Mouse (Mus musculus) stomach, embryonic 16.5 days (tissue): ENCODE results near the gene Rnf31. TPM values are rescaled to one million over a fixed set of nuclear protein-coding genes. Genes with fewer than 3 reads are reported as not detected.

Source experiments
- ATAC-seq: fragments of 200-750 bp; cut with Nextera tagmentation; 2 replicates; pipeline ENCODE4 v1.8.0; 2017; ENCODE audit warnings: moderate number of reproducible peaks, moderate TSS enrichment; ENCODE audit not compliant: insufficient read depth, low FRiP score
- H3K27ac ChIP-seq: fragments of 300-500 bp; sonication (generic); 2 replicates; pipeline ENCODE4 v1.5.1; 2014; ENCODE audit warnings: low read length
- H3K27me3 ChIP-seq: fragments of 300-500 bp; sonication (generic); 2 replicates; pipeline ENCODE4 v1.6.1; 2014; ENCODE audit warnings: low read length, control low read depth, mixed read lengths; ENCODE audit not compliant: control insufficient read depth, insufficient read depth
- H3K36me3 ChIP-seq: fragments of 300-500 bp; sonication (generic); 2 replicates; pipeline ENCODE4 v1.6.1; 2014; ENCODE audit warnings: low read length; ENCODE audit not compliant: control insufficient read depth, insufficient read depth
- H3K4me1 ChIP-seq: fragments of 300-500 bp; sonication (generic); 2 replicates; pipeline ENCODE4 v1.6.1; 2014; ENCODE audit warnings: low read length, control low read depth, mixed read lengths; ENCODE audit not compliant: control insufficient read depth, insufficient read depth
- H3K4me2 ChIP-seq: fragments of 300-500 bp; sonication (generic); 2 replicates; pipeline ENCODE4 v1.6.1; 2014; ENCODE audit warnings: low read depth, low read length, mixed read lengths
- H3K4me3 ChIP-seq: fragments of 300-500 bp; sonication (generic); replicated peaks from 2 replicates; pipeline ENCODE4 v1.5.1; 2014; ENCODE audit warnings: mild to moderate bottlenecking, low read length
- H3K9ac ChIP-seq: fragments of 300-500 bp; sonication (generic); 2 replicates; pipeline ENCODE4 v1.6.1; 2014; ENCODE audit warnings: low read length
- H3K9me3 ChIP-seq: fragments of 300-500 bp; sonication (generic); replicated peaks from 2 replicates; pipeline ENCODE4 v1.6.1; 2016; ENCODE audit warnings: low read length, control low read depth; ENCODE audit not compliant: control insufficient read depth
- WGBS: fragments of 180-500 bp; shearing (Covaris S2); extraction: QIAGEN DNeasy Blood & Tissue Kit; methylation state at CpG from one replicate; pipeline ENCODE4 v1.1.7; 2014; 5-methylcytosine and 5-hydroxymethylcytosine counted together
- polyA plus RNA-seq: library from polyadenylated mRNA; unstranded; fragments of >200 nt; fragmentation: Nextera tagmentation; extraction: Ambion mirVana; gene quantifications from 2 replicates; pipeline ENCODE4 v1.2.1, GENCODE M21; 2015

The Rnf31 gene
- polyA plus RNA-seq, 1 experiment from 2014 or later, result 19.1 TPM

GRCm38 (mm10) chr14:55649884-55650283 lies 58.4 kb downstream of the Rnf31 start, which contains the start of gene Tssk4:
TSS of gene Tssk4 (plus strand) at chr14:55650184.
- 94% methylated on average over 2 of the region's 2 CpGs for WGBS
- H3K36me3 ChIP-seq, result peaks cover 6% of the 10 kb centered on the region; the same call in 1 of the 2 replicates
- no peak for ATAC-seq

GRCm38 (mm10) chr14:55651528-55651927 lies 60.0 kb downstream of the Rnf31 start:
- no peak overlapping the region for H3K9ac ChIP-seq
- no peak for ATAC-seq
- no peaks in the 10 kb centered on the region for H3K27me3 ChIP-seq
- 82% methylated on average over 7 of the region's 7 CpGs for WGBS
- no peaks in the 10 kb centered on the region for H3K4me1 ChIP-seq
- peaks cover 2% of the 10 kb centered on the region; the same call in 1 of the 2 replicates for H3K36me3 ChIP-seq
- no peak overlapping the region for H3K4me2 ChIP-seq
- no peak overlapping the region for H3K4me3 ChIP-seq
- H3K9me3 ChIP-seq, result no peaks in the 10 kb centered on the region
- no peak overlapping the region for H3K27ac ChIP-seq

More at GRCm38 (mm10) chr14:55649884-55650283, 58.4 kb downstream of the Rnf31 start, which contains the start of gene Tssk4:
- Histone ChIP-seq H3K27me3 (no peaks in the 10 kb centered on the region), H3K9me3 (no peaks in the 10 kb centered on the region), H3K27ac (no peak within 1 kb of the TSS), H3K4me3 (no peak within 1 kb of the TSS), H3K4me2 (no peak within 1 kb of the TSS), H3K4me1 (peaks cover 2% of the 10 kb centered on the region), H3K9ac (no peak within 1 kb of the TSS)

Other genes starting within 250 kb of the Rnf31 start
- gene Dhrs4, start 113.0 kb upstream of the Rnf31 start, polyA plus RNA-seq, result 108 and 109 TPM in 2 replicates
- gene Carmil3, start 101.1 kb upstream of the Rnf31 start, polyA plus RNA-seq, result 1.8 and 1.9 TPM in 2 replicates
- gene Cpne6, start 81.3 kb upstream of the Rnf31 start, polyA plus RNA-seq, result 0.25 and 0.31 TPM in 2 replicates
- gene Nrl, start 66.7 kb upstream of the Rnf31 start, polyA plus RNA-seq, result not detected in 2 replicates
- gene Pck2, start 51.4 kb upstream of the Rnf31 start, polyA plus RNA-seq, result 50.1 and 54.5 TPM in 2 replicates
- 76.7 and 77.6 TPM in 2 replicates for gene Dcaf11, start 31.7 kb upstream of the Rnf31 start, polyA plus RNA-seq
- 0.89 and 1.2 TPM in 2 replicates for gene A730061H03Rik, start 31.3 kb upstream of the Rnf31 start, polyA plus RNA-seq
- 0.64 and 8.1 TPM in 2 replicates for gene Fitm1, start 16.1 kb upstream of the Rnf31 start, polyA plus RNA-seq
- 149 and 162 TPM in 2 replicates for gene Psme1, start 13.6 kb upstream of the Rnf31 start, polyA plus RNA-seq
- 11.4 and 11.5 TPM in 2 replicates for gene Emc9, start 6.4 kb upstream of the Rnf31 start, polyA plus RNA-seq
- gene Psme2, start 595 bp upstream of the Rnf31 start, polyA plus RNA-seq, result 203 and 283 TPM in 2 replicates
- gene Irf9, start 11.9 kb downstream of the Rnf31 start, polyA plus RNA-seq, result 10.7 and 12.4 TPM in 2 replicates
- 10.9 and 13.8 TPM in 2 replicates for gene Rec8, start 26.3 kb downstream of the Rnf31 start, polyA plus RNA-seq
- 86.3 and 114 TPM in 2 replicates for gene Ipo4, start 44.2 kb downstream of the Rnf31 start, polyA plus RNA-seq
- 2.0 and 2.5 TPM in 2 replicates for gene Gm49378, start 46.2 kb downstream of the Rnf31 start, polyA plus RNA-seq
- 116 and 123 TPM in 2 replicates for gene Tm9sf1, start 52.1 kb downstream of the Rnf31 start, polyA plus RNA-seq
- gene Tssk4, start 58.5 kb downstream of the Rnf31 start, polyA plus RNA-seq, result 0.50 and 1.1 TPM in 2 replicates
- gene Mdp1, start 68.8 kb downstream of the Rnf31 start, polyA plus RNA-seq, result 54.4 and 55.8 TPM in 2 replicates
- 58.0 and 63.4 TPM in 2 replicates for gene Gmpr2, start 80.2 kb downstream of the Rnf31 start, polyA plus RNA-seq
- gene Nedd8, start 80.4 kb downstream of the Rnf31 start, polyA plus RNA-seq, result 462 and 484 TPM in 2 replicates
- gene Tinf2, start 90.1 kb downstream of the Rnf31 start, polyA plus RNA-seq, result 34.4 and 36.3 TPM in 2 replicates
- 53.1 and 72.9 TPM in 2 replicates for gene Tgm1, start 122.2 kb downstream of the Rnf31 start, polyA plus RNA-seq
- gene Rabggta, start 130.6 kb downstream of the Rnf31 start, polyA plus RNA-seq, result 36.3 and 37.1 TPM in 2 replicates
- gene Dhrs1, start 154.0 kb downstream of the Rnf31 start, polyA plus RNA-seq, result 107 and 125 TPM in 2 replicates
- 23.8 and 28.4 TPM in 2 replicates for gene Nop9, start 154.0 kb downstream of the Rnf31 start, polyA plus RNA-seq
- gene Cideb, start 166.8 kb downstream of the Rnf31 start, polyA plus RNA-seq, result 14.8 and 15.1 TPM in 2 replicates
- gene Ltb4r2, start 169.7 kb downstream of the Rnf31 start, polyA plus RNA-seq, result 0.71 and 0.81 TPM in 2 replicates
- gene Ltb4r1, start 174.3 kb downstream of the Rnf31 start, polyA plus RNA-seq, result 2.4 and 4.8 TPM in 2 replicates
- 7.7 and 8.2 TPM in 2 replicates for gene Adcy4, start 192.4 kb downstream of the Rnf31 start, polyA plus RNA-seq
- gene Ripk3, start 197.2 kb downstream of the Rnf31 start, polyA plus RNA-seq, result 32.7 and 34.4 TPM in 2 replicates
- gene Nfatc4, start 231.4 kb downstream of the Rnf31 start, polyA plus RNA-seq, result 32.9 and 33.9 TPM in 2 replicates